Mouse (Mus musculus) kidney, adult 2 months (tissue): ENCODE results near the gene Wdr89.

Experiments used
- CTCF ChIP-seq: fragments of 200-500 bp; conservative IDR thresholded peaks from 2 replicates; pipeline ENCODE4 v1.5.1; 2011; ENCODE audit warnings: low read depth, mild to moderate bottlenecking, control low read depth, low read length, moderate library complexity, mixed read lengths; ENCODE audit not compliant: insufficient read depth, insufficient read length
- POLR2A ChIP-seq: fragments of 200-500 bp; IDR thresholded peaks from one replicate; pipeline ENCODE4 v1.6.1; 2011; ENCODE audit warnings: low read depth, low read length, control low read depth

DNA sequence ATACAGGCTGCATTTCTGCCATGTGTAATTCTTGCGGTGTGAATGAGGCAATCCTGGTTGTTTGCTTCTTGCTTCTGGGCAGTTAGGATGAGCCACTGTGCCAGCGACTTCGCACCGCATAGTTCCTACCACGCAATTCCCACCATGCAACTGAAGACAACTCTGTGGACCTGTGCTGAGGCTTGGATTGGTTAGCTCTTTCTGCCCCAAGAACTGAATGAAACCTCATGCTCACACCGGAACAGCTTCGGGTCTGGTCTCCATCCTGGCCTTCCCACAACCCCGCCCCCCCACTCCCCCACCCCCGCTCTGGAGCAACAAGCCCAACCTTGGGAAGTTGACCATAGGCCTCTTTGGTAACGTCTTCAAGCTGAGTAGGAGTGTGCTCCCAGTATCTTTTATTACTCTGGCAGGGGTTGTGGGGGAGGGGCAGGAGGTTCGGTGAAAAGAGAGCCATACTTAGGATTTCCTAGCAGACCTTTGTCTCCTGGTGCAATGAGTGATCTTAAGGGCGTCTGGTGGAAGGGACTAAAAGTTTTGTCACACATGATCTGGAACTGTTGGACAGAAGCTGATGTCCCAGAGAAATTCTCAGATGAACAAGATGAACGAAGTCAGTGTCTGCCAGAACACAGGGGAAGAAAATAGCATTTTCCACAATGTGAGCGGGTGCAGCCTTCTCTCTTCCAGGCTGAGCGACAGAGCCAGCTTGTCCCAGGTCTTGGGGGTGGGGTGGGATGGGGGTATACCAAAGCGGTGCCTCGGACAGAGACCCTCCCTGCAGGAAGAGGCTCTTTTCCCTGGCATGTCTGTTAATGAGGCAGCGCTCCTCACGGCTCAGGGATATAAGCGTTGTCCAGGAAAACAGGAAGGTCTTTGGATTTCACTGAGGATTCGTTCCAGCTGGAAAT is 32.1 kb upstream of the Wdr89 start:
- TF ChIP-seq CTCF (no peak), POLR2A (no peak)
